Mouse (Mus musculus) neural tube, embryonic 15.5 days (tissue): ENCODE measurements at regions not wholly inside any gene's neighbourhood (a gene's known extent, or its start where the extent isn't known, plus 50 kb on each side); places are given as distances from the start of the nearest gene placed in this dataset.

Experiments
- ATAC-seq: fragments of 200-750 bp; cut with Nextera tagmentation; 2 replicates; pipeline ENCODE4 v1.8.0; 2017; ENCODE audit warnings: mild to moderate bottlenecking, moderate TSS enrichment, moderate library complexity; ENCODE audit not compliant: low FRiP score
- H3K27ac ChIP-seq: fragments of 300-500 bp; sonication (generic); replicated peaks from 2 replicates; pipeline ENCODE4 v1.5.1; 2015; ENCODE audit warnings: mild to moderate bottlenecking, inconsistent platforms
- H3K27me3 ChIP-seq: fragments of 300-500 bp; sonication (generic); replicated peaks from 2 replicates; pipeline ENCODE4 v1.6.1; 2015; ENCODE audit warnings: inconsistent platforms
- H3K36me3 ChIP-seq: fragments of 300-500 bp; sonication (generic); 2 replicates; pipeline ENCODE4 v1.6.1; 2015; ENCODE audit warnings: inconsistent platforms
- H3K4me1 ChIP-seq: fragments of 300-500 bp; sonication (generic); 2 replicates; pipeline ENCODE4 v1.6.1; 2015; ENCODE audit warnings: inconsistent platforms
- H3K4me2 ChIP-seq: fragments of 300-500 bp; sonication (generic); 2 replicates; pipeline ENCODE4 v1.6.1; 2015; ENCODE audit warnings: inconsistent platforms, mild to moderate bottlenecking, moderate library complexity
- H3K4me3 ChIP-seq: fragments of 300-500 bp; sonication (generic); replicated peaks from 2 replicates; pipeline ENCODE4 v1.5.1; 2015; ENCODE audit warnings: mild to moderate bottlenecking, inconsistent platforms
- H3K9ac ChIP-seq: fragments of 300-500 bp; sonication (generic); replicated peaks from 2 replicates; pipeline ENCODE4 v1.6.1; 2015; ENCODE audit warnings: mild to moderate bottlenecking, inconsistent platforms
- H3K9me3 ChIP-seq: fragments of 300-500 bp; sonication (generic); replicated peaks from 2 replicates; pipeline ENCODE4 v1.6.1; 2016; ENCODE audit warnings: inconsistent platforms
- WGBS: fragments of 180-500 bp; shearing (Covaris S2); methylation state at CpG from one replicate; pipeline ENCODE4 v1.1.7; 2015; ENCODE audit warnings: mixed read lengths; 5-methylcytosine and 5-hydroxymethylcytosine counted together

DNA sequence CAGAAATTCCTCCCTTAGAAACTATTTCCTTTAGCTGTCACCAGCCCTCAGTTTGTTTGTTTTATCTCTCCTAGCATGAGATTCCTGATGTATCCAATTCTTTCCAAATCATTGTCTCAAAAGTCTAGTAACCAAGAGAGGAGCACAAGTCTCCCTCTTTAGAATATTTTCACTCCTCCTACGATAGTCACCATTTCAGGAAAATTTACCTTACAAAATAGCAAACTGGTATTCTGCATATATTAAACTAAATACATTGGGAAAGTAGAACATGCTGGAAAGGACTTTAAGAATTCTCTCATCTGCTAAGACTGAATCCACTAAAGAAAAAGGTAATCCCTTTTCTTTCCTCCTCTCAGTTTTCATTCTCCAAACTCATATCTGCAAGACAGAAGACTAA, 578.6 kb downstream of the Rapgef2 start:
- Histone ChIP-seq H3K9me3 (no peaks in the 10 kb centered on the region), H3K4me1 (no peaks in the 10 kb centered on the region), H3K27me3 (no peaks in the 10 kb centered on the region), H3K27ac (no peak overlapping the region), H3K4me3 (no peak overlapping the region), H3K9ac (no peak overlapping the region), H3K36me3 (no peaks in the 10 kb centered on the region), H3K4me2 (no peak overlapping the region)
- ATAC-seq, result no peak
- WGBS, result 86% methylated on average over 1 of the region's 1 CpGs

DNA sequence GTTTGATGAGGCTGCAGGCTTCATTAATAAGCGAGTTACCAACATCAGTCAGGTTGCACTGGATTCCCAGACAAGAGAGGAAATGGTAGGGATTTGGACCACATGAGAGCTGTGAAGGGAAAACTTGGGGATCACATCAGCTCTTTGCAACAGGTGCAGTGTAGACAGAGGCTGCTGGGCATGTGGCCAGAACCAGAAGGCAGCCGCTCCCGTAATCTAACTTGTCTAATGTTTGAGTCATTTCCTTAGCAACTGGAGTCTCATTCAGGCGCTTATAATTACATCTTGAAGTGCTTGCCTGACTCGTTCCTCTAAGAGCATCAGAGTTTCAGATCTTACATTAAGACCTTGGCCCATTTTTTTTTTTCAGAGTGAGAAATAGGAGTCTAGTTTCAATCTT, 587.4 kb downstream of the Rapgef2 start:
- H3K36me3 ChIP-seq, result no peaks in the 10 kb centered on the region
- ATAC-seq, result no peak

GRCm38 (mm10) chr3:78691499-78691898, 594.8 kb downstream of the Rapgef2 start:
- Histone ChIP-seq H3K27ac (peak overlapping the region; percentile 45; the same call in 1 of the 2 replicates), H3K9me3 (no peaks in the 10 kb centered on the region), H3K36me3 (no peaks in the 10 kb centered on the region), H3K4me3 (no peak overlapping the region), H3K4me2 (no peak overlapping the region), H3K9ac (no peak overlapping the region), H3K4me1 (peaks cover 6% of the 10 kb centered on the region; the same call in 1 of the 2 replicates), H3K27me3 (no peaks in the 10 kb centered on the region)
- no peak for ATAC-seq
- WGBS, result 14% methylated on average over 3 of the region's 3 CpGs

More for the DNA sequence above, 587.4 kb downstream of the Rapgef2 start:
- Histone ChIP-seq H3K4me1 (no peaks in the 10 kb centered on the region), H3K27me3 (no peaks in the 10 kb centered on the region), H3K4me2 (no peak overlapping the region), H3K9me3 (no peaks in the 10 kb centered on the region), H3K4me3 (no peak overlapping the region), H3K27ac (no peak overlapping the region), H3K9ac (no peak overlapping the region)
- 58% methylated on average over 5 of the region's 5 CpGs for WGBS

DNA sequence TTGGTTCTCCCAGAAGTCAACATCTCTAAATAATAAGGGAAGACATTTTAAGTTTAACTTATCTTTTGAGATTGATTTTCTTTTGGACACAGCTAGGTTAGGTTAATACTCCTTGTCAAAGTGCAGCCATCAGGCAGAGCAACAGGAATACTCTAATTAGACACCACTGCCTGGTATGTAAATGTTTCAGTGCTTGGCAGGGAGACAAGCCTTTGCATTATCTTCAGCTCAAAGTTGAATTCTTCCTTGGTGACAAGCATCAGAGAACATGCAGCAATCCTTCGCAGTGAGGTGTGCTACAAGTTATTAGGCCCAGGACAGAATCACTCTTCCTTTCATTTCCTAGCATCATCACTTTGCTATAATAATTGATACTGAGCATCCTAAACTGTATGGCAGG, 608.7 kb downstream of the Rapgef2 start:
- H3K4me2 ChIP-seq, result no peak overlapping the region
- no peaks in the 10 kb centered on the region for H3K9me3 ChIP-seq
- H3K4me1 ChIP-seq, result no peaks in the 10 kb centered on the region
- no peak overlapping the region for H3K9ac ChIP-seq
- no peaks in the 10 kb centered on the region for H3K36me3 ChIP-seq
- ATAC-seq, result no peak
- 87% methylated on average over 1 of the region's 1 CpGs for WGBS
- H3K27me3 ChIP-seq, result no peaks in the 10 kb centered on the region
- no peak overlapping the region for H3K4me3 ChIP-seq
- no peak overlapping the region for H3K27ac ChIP-seq

- Histone ChIP-seq H3K27me3 (no peaks in the 10 kb centered on the region), H3K27ac (no peak overlapping the region), H3K9ac (no peak overlapping the region), H3K4me2 (no peak overlapping the region), H3K36me3 (no peaks in the 10 kb centered on the region), H3K4me3 (no peak overlapping the region), H3K4me1 (no peaks in the 10 kb centered on the region), H3K9me3 (no peaks in the 10 kb centered on the region)
- 86% methylated on average over 2 of the region's 2 CpGs for WGBS
- ATAC-seq, result no peak
Observed at GRCm38 (mm10) chr3:78676806-78677205, 609.5 kb downstream of the Rapgef2 start.

- Histone ChIP-seq H3K4me1 (no peaks in the 10 kb centered on the region), H3K27me3 (no peaks in the 10 kb centered on the region), H3K9me3 (no peaks in the 10 kb centered on the region), H3K36me3 (no peaks in the 10 kb centered on the region), H3K9ac (no peak overlapping the region), H3K4me3 (no peak overlapping the region), H3K4me2 (no peak overlapping the region), H3K27ac (no peak overlapping the region)
- WGBS, result 60% methylated on average over 5 of the region's 5 CpGs
- no peak for ATAC-seq
Observed at GRCm38 (mm10) chr3:78674529-78675187, 611.7 kb downstream of the Rapgef2 start.

DNA sequence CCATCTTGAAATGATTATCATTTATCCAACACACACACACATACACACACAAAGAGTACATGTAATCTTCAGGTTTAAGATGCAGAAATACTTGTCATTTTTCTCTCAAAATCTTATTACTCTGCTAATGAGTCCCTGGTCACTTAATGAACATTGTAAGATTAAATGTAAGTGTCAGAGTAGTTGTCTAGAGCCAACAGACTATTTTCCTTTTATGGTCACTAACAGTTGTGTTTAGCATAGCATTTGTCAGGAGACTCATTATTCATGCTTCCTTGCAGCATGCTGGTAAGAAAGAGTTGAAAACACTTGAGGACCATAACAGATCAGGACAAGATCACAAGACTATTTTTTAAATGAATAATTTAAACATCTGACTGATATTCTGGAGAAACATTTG, 618.3 kb downstream of the Rapgef2 start:
- no peaks in the 10 kb centered on the region for H3K36me3 ChIP-seq
- ATAC-seq, result no peak
- no peaks in the 10 kb centered on the region for H3K27me3 ChIP-seq
- H3K4me1 ChIP-seq, result no peaks in the 10 kb centered on the region
- no peak overlapping the region for H3K4me3 ChIP-seq
- H3K9me3 ChIP-seq, result no peaks in the 10 kb centered on the region
- no peak overlapping the region for H3K9ac ChIP-seq
- no peak overlapping the region for H3K27ac ChIP-seq
- no peak overlapping the region for H3K4me2 ChIP-seq

GRCm38 (mm10) chr3:78667374-78668023, 618.8 kb downstream of the Rapgef2 start:
- Histone ChIP-seq H3K4me3 (no peak overlapping the region), H3K4me2 (no peak overlapping the region), H3K9me3 (no peaks in the 10 kb centered on the region), H3K27me3 (no peaks in the 10 kb centered on the region), H3K36me3 (no peaks in the 10 kb centered on the region), H3K4me1 (no peaks in the 10 kb centered on the region), H3K27ac (no peak overlapping the region), H3K9ac (no peak overlapping the region)
- 78% methylated on average over 4 of the region's 4 CpGs for WGBS
- no peak for ATAC-seq

- H3K9ac ChIP-seq, result no peak overlapping the region
- H3K36me3 ChIP-seq, result no peaks in the 10 kb centered on the region
- no peaks in the 10 kb centered on the region for H3K4me1 ChIP-seq
- no peak for ATAC-seq
- H3K4me2 ChIP-seq, result no peak overlapping the region
- no peaks in the 10 kb centered on the region for H3K27me3 ChIP-seq
- no peak overlapping the region for H3K4me3 ChIP-seq
- WGBS, result 90% methylated on average over 2 of the region's 2 CpGs
- no peak overlapping the region for H3K27ac ChIP-seq
- no peaks in the 10 kb centered on the region for H3K9me3 ChIP-seq
Observed at GRCm38 (mm10) chr3:78648115-78648514, 638.2 kb downstream of the Rapgef2 start.

DNA sequence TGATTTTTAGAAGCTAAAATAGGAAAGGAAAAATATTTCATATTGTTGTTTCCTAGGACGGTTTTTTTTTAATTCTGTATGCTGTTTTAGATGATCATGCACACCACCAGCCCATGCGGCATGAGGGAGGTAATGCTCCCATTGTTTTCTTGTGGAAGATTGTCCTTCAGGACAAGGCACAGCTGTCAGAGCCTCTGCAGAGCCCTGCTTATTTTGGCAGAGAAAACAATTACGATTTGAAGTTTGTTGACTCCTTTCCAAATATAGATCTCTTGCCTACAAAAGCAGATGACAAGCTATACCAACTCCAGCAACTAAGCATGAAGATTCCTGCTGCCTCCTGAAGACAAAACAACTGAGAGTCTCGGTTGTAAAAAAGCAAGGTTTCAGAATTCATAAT, 650.9 kb downstream of the Rapgef2 start:
- Histone ChIP-seq H3K4me1 (no peaks in the 10 kb centered on the region), H3K36me3 (no peaks in the 10 kb centered on the region), H3K27me3 (no peaks in the 10 kb centered on the region), H3K27ac (no peak overlapping the region), H3K4me2 (no peak overlapping the region), H3K4me3 (no peak overlapping the region), H3K9me3 (0 out of 2 replicates have a peak, but pooled peaks cover 2% of the 10 kb centered on the region), H3K9ac (no peak overlapping the region)
- no peak for ATAC-seq
- WGBS, result 65% methylated on average over 4 of the region's 4 CpGs

GRCm38 (mm10) chr3:78618900-78619299, 667.4 kb downstream of the Rapgef2 start:
- Histone ChIP-seq H3K4me3 (no peak overlapping the region), H3K36me3 (no peaks in the 10 kb centered on the region), H3K4me2 (no peak overlapping the region), H3K9ac (no peak overlapping the region), H3K27ac (no peak overlapping the region), H3K27me3 (no peaks in the 10 kb centered on the region), H3K9me3 (no peaks in the 10 kb centered on the region), H3K4me1 (no peaks in the 10 kb centered on the region)
- WGBS, result 46% methylated on average over 3 of the region's 3 CpGs
- ATAC-seq, result no peak

GRCm38 (mm10) chr3:78594718-78595236, 691.5 kb downstream of the Rapgef2 start:
- WGBS, result 11% methylated on average over 6 of the region's 6 CpGs
- H3K36me3 ChIP-seq, result no peaks in the 10 kb centered on the region

More at GRCm38 (mm10) chr3:78594718-78595236, 691.5 kb downstream of the Rapgef2 start:
- peak; percentile 47; the same call in 1 of the 2 replicates for ATAC-seq
- Histone ChIP-seq H3K9me3 (no peaks in the 10 kb centered on the region), H3K4me2 (peak overlapping the region; percentile 2; the same call in 1 of the 2 replicates), H3K9ac (no peak overlapping the region), H3K27ac (no peak overlapping the region), H3K4me1 (peaks cover 9% of the 10 kb centered on the region), H3K27me3 (no peaks in the 10 kb centered on the region), H3K4me3 (no peak overlapping the region)
